Mouse (Mus musculus) layer of hippocampus, adult 11-12 months (tissue): Measurements from ENCODE around the gene Prr14.
A peak's percentile ranks its signal among the peaks of the same experiment; 100 is the strongest.

Experiments
- DNase-seq: peaks from one replicate; pipeline ENCODE4 v3.0.0; 2022; ENCODE audit warnings: low spot score

The Prr14 gene

GRCm38 (mm10) chr7:127512231-127513015 is 53.0 kb downstream of the Prr14 start:
- DNase-seq, result peak; percentile 90

- DNase-seq, result peak; percentile 22
Observed at GRCm38 (mm10) chr7:127513016-127513390, 53.6 kb downstream of the Prr14 start.

DNA sequence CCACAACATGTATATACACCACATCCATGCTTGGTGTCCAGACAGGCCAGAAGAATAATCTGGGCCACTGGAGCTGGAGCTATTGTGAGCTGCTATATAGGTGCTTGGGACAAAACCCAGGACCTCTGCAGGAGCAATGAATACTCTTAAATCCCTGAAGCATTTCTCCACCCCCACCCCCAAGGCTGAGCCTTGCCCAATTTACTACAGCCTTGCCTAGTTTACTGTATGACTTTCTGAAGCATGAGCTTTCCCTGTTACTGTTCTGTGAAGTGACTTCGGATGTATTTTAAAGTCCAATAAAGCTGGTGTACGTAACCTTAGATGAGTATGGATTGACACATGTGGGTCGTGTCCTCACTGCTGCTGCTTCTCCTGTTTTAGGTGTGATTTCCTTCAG is 54.4 kb downstream of the Prr14 start:
- DNase-seq, result no peak

DNA sequence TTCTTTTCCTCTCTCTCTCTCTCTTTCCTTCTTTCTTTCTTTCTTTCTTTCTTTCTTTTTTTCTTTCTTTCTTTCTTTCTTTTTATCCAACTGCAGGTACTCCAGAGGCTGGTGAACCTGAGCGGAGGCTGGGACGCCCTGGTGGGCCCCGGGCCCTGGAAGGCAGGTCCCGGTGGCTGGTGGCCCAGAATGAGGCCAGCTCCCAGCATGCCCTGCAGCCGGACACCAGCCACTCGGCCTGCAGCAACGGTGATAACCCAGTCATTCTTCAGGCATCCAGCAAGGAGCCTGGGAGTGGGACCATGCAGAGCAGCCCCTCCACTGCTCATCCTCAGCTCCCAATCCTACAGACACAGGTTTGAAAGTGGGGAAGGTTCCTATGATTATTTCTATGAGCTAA is 56.4 kb downstream of the Prr14 start:
- no peak for DNase-seq

DNA sequence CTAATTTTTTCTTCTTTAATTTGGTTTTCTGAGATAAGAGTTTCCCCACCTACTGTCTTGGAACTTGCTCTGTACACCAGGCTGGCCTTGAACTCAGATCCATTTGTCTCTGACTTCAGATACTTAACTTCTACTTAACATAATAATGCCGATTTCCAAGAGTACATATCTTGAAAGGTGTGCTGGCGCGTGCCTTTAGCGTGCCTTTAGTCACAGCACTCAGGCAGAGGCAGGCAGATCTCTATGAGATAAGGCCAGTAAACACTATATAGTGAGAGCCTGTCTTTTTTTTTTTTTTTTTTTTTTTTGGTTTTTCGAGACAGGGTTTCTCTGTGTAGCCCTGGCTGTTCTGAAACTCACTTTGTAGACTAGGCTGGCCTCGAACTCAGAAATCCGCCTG is 56.9 kb downstream of the Prr14 start:
- no peak for DNase-seq

DNA sequence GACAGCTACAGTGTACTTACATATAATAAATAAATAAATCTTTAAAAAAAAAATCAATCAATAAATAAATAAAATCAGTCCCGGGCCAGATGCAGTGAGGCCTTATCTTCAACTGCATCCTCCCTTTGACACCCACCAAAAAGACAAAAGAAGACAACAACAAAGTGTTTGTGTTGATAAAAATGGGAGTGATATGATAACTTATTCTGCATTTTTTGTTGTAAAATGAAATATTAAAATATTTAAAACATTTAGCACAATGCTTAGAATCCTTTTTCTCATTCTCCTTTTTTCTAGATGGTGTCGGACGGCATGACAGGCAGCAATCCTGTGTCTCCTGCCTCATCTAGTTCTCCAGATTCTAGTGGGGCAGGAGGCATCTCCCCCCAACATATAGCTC is 59.9 kb downstream of the Prr14 start, which contains the start of gene Gm42715:
Gene Gm42715, plus strand, starts transcription at position 301 of the 400 bp plus-strand sequence.
- DNase-seq, result no peak
